Mouse (Mus musculus) small intestine, adult 2 months (tissue): ENCODE measurements at regions not wholly inside any gene's neighbourhood (a gene's known extent, or its start where the extent isn't known, plus 50 kb on each side); places are given as distances from the start of the nearest gene placed in this dataset.

Experiments used
- CTCF ChIP-seq: fragments of 200-500 bp; IDR thresholded peaks from 2 replicates; pipeline ENCODE4 v1.5.1; 2012; ENCODE audit warnings: low read depth, mild to moderate bottlenecking, control low read depth, inconsistent platforms, low read length, moderate library complexity, mixed read lengths; ENCODE audit not compliant: insufficient replicate concordance, insufficient read length; ENCODE audit errors: extremely low read depth
- POLR2A ChIP-seq: fragments of 200-500 bp; IDR thresholded peaks from 2 replicates; pipeline ENCODE4 v1.6.1; 2012; ENCODE audit warnings: low read depth, mild to moderate bottlenecking, control low read depth, inconsistent platforms, low read length, moderate library complexity

DNA sequence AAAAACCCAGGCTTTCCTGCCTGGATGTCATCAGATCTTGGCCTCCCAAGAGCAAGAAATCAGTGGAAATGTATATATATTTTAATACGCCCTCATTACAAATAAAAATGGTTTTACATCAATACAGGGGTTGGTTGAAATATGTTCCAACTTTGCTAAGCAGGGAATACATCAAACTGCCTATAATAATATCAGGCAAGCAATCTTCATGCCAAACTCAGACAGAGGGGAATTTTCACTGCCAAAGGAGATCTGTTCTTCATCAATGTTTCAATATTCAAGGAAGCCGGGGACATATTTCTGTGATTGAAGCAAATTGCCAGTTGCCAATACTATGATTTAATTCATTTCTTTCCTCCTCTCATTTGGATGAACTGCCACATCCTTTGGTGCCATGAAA, 340.9 kb downstream of the Tns1 start:
- TF ChIP-seq POLR2A (no peak), CTCF (no peak)
